Mouse (Mus musculus) intestine, embryonic 16.5 days (tissue): ENCODE measurements around the gene Zcchc8. TPM values are rescaled to one million over a fixed set of nuclear protein-coding genes. Genes with fewer than 3 reads are reported as not detected.
"Not testable (repeated sequence)": the region's sequence is repeated elsewhere in the genome, so short reads cannot be mapped to it uniquely, and the experiment has no call there.

Experiments
- ATAC-seq: fragments of 200-750 bp; cut with Nextera tagmentation; 2 replicates; pipeline ENCODE4 v1.8.0; 2017; ENCODE audit warnings: moderate TSS enrichment, moderate library complexity
- H3K27ac ChIP-seq: fragments of 300-500 bp; sonication (generic); 2 replicates; pipeline ENCODE4 v1.5.1; 2014; ENCODE audit warnings: mild to moderate bottlenecking, low read length
- H3K27me3 ChIP-seq: fragments of 300-500 bp; sonication (generic); replicated peaks from 2 replicates; pipeline ENCODE4 v1.6.1; 2014; ENCODE audit warnings: low read length, control low read depth, mixed read lengths; ENCODE audit not compliant: control insufficient read depth, insufficient read depth
- H3K36me3 ChIP-seq: fragments of 300-500 bp; sonication (generic); 2 replicates; pipeline ENCODE4 v1.6.1; 2014; ENCODE audit warnings: low read length, control low read depth; ENCODE audit not compliant: control insufficient read depth, insufficient read depth
- H3K4me1 ChIP-seq: fragments of 300-500 bp; sonication (generic); 2 replicates; pipeline ENCODE4 v1.6.1; 2014; ENCODE audit warnings: low read length, control low read depth, mixed read lengths; ENCODE audit not compliant: control insufficient read depth, insufficient read depth
- H3K4me2 ChIP-seq: fragments of 300-500 bp; sonication (generic); 2 replicates; pipeline ENCODE4 v1.6.1; 2014; ENCODE audit warnings: low read depth, low read length, control low read depth
- H3K4me3 ChIP-seq: fragments of 300-500 bp; sonication (generic); 2 replicates; pipeline ENCODE4 v1.5.1; 2014; ENCODE audit warnings: mild to moderate bottlenecking, low read length
- H3K9ac ChIP-seq: fragments of 300-500 bp; sonication (generic); 2 replicates; pipeline ENCODE4 v1.6.1; 2014; ENCODE audit warnings: low read depth, low read length
- H3K9me3 ChIP-seq: fragments of 300-500 bp; sonication (generic); 2 replicates; pipeline ENCODE4 v1.6.1; 2016; ENCODE audit warnings: low read length, control low read depth; ENCODE audit not compliant: control insufficient read depth
- WGBS: fragments of 180-500 bp; shearing (Covaris S2); extraction: QIAGEN DNeasy Blood & Tissue Kit; methylation state at CpG from one replicate; pipeline ENCODE4 v1.1.7; 2014; 5-methylcytosine and 5-hydroxymethylcytosine counted together
- polyA plus RNA-seq: library from polyadenylated mRNA; unstranded; fragments of >200 nt; fragmentation: Nextera tagmentation; extraction: Ambion mirVana; gene quantifications from 2 replicates; pipeline ENCODE4 v1.2.1, GENCODE M21; 2015

Zcchc8 gene
- polyA plus RNA-seq, 1 experiment from 2014 or later: 54.8 TPM

DNA sequence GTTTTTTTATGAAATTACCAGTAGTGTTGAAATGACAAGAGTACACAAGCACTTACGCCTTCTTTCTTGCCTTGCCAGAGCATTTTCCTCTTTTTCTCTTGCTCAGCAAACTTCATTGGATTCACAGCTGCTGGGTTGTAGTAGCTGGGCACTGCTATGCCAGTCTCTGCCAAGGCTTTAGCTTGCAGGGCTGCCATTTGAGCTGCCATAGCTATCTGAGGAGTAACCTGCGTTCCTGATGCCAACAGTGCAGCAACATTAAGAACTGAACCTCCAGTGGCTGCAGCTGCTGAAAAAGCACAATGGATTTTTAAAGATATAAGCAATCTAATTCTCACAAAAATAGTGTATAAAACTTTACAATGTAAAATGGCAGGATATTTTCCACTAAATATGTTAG is 10.1 kb upstream of the Zcchc8 start:
- Histone ChIP-seq H3K4me3 (no peak overlapping the region), H3K36me3 (peaks cover 6% of the 10 kb centered on the region; the same call in 1 of the 2 replicates)
- no peak for ATAC-seq

DNA sequence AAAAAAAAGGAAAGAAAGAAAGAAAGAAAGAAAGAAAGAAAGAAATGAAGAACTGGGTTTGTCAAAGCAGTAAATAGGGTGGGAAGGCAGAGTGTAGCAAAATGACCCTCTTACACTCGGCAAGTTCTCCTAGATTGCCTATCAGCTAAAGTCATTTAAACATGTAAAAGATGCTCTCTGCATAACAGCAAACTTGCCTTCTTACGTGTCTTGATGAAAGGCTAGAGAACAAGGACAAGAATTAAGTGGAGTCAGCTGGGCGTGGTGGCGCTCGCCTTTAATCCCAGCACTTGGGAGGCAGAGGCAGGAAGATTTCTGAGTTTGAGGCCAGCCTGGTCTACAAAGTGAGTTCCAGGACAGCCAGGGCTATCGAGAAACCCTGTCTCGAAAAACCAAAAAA is 2.9 kb upstream of the Zcchc8 start:
- ATAC-seq, H3K36me3 ChIP-seq: not testable (repeated sequence)

More for the DNA sequence above, 10.1 kb upstream of the Zcchc8 start:
- Histone ChIP-seq H3K4me1 (no peaks in the 10 kb centered on the region), H3K9ac (no peak overlapping the region), H3K4me2 (no peak overlapping the region), H3K9me3 (no peaks in the 10 kb centered on the region), H3K27ac (no peak overlapping the region), H3K27me3 (no peaks in the 10 kb centered on the region)
- 95% methylated on average over 2 of the region's 2 CpGs for WGBS

DNA sequence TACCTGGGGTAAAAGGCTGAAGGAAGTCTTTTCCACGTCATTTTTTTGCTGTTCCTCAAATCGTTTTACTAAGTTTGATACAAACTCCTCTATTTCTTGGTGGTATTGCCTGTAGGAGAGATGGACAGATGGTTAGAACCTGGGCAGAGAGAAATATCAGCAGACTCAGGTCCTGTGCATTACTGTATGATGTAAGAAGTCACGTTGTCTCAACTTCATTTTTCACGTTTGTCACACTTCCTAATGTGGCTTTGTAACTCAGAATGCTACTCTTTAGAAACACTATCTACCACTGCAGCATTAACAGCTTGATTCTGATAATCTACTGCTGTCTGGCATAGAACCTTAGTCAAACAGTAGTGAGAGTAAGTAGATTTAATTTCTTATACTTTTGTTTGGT is 6.3 kb downstream of the Zcchc8 start:
- Histone ChIP-seq H3K4me3 (no peak overlapping the region), H3K27me3 (no peaks in the 10 kb centered on the region), H3K36me3 (peaks cover 27% of the 10 kb centered on the region), H3K27ac (no peak overlapping the region), H3K9me3 (no peaks in the 10 kb centered on the region), H3K4me2 (no peak overlapping the region), H3K9ac (no peak overlapping the region), H3K4me1 (peaks cover 9% of the 10 kb centered on the region)
- 88% methylated on average over 4 of the region's 4 CpGs for WGBS
- no peak for ATAC-seq

More for the DNA sequence above, 2.9 kb upstream of the Zcchc8 start:
- not testable (repeated sequence) for H3K9me3 ChIP-seq, H3K4me2 ChIP-seq, H3K27me3 ChIP-seq, H3K9ac ChIP-seq, H3K4me3 ChIP-seq, H3K27ac ChIP-seq, H3K4me1 ChIP-seq
- 90% methylated on average over 7 of the region's 7 CpGs for WGBS

DNA sequence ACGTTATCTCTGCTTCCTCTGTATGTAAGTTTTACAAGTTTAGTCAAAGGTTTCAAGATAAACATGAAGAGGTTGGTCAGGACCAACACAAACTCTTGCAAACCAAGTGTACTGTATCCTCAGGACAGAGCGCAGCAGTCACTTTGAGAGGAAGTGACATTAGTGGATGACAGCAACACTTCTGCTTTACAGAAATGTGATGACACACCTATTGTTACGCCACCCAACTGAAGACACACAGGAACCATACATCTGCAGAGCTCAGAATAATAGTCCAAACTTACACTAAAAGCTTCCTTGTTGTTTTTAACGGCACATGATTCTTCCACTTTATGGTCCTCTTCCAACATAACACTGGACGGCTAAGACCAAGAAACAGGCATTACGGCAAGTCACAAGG is 7.1 kb downstream of the Zcchc8 start:
- ATAC-seq: no peak
- Histone ChIP-seq H3K9ac (no peak overlapping the region), H3K36me3 (peaks cover 27% of the 10 kb centered on the region), H3K27ac (no peak overlapping the region), H3K27me3 (no peaks in the 10 kb centered on the region), H3K4me3 (no peak overlapping the region), H3K4me2 (no peak overlapping the region), H3K9me3 (no peaks in the 10 kb centered on the region), H3K4me1 (peaks cover 6% of the 10 kb centered on the region)
- 92% methylated on average over 6 of the region's 6 CpGs for WGBS

DNA sequence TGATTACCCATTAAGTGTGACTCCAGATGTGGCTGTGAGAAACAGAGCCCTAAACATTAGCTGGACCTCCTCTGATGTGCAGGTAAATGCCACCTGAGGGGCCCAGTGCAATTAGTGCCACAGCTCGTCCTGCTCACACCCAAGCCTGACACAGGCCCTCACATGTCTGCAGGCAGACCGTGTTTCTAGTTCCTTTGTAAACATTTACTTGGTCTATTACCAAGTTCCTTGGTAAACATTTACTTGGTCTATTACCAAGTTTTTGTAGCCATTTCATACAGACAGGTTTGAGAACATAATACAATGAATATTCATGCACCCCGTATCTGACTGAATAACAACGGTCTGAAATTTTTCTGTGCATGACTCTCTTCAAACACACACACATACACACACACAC is 11.3 kb downstream of the Zcchc8 start:
- Histone ChIP-seq H3K27ac (no peak overlapping the region), H3K4me1 (no peaks in the 10 kb centered on the region), H3K36me3 (peaks cover 43% of the 10 kb centered on the region), H3K9me3 (no peaks in the 10 kb centered on the region), H3K4me2 (no peak overlapping the region), H3K27me3 (no peaks in the 10 kb centered on the region), H3K9ac (no peak overlapping the region), H3K4me3 (no peak overlapping the region)
- 56% methylated on average over 4 of the region's 4 CpGs for WGBS
- ATAC-seq: no peak

DNA sequence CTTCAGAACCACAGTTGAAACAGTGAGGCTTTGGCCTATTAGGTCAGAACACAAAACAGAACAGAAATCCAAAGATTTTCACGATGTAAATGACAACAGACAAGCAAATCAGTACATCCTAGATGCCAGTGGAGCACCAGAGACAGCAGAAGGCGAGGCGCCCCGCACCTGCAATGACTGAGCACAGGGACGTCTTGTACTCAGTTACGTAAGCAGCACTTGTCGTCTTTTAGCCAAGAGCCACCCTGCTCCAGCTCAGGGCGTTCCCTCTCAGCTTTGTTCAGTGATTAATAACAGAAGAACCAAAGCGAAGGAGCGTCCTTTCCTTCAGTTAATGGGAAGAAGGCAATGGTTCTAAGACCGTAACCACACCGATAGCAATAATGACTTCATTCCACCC is 12.3 kb downstream of the Zcchc8 start:
- 90% methylated on average over 12 of the region's 12 CpGs for WGBS
- Histone ChIP-seq H3K9ac (no peak overlapping the region), H3K4me3 (no peak overlapping the region), H3K27ac (no peak overlapping the region), H3K4me1 (no peaks in the 10 kb centered on the region), H3K36me3 (peaks cover 45% of the 10 kb centered on the region), H3K9me3 (no peaks in the 10 kb centered on the region), H3K27me3 (no peaks in the 10 kb centered on the region), H3K4me2 (no peak overlapping the region)
- no peak for ATAC-seq

DNA sequence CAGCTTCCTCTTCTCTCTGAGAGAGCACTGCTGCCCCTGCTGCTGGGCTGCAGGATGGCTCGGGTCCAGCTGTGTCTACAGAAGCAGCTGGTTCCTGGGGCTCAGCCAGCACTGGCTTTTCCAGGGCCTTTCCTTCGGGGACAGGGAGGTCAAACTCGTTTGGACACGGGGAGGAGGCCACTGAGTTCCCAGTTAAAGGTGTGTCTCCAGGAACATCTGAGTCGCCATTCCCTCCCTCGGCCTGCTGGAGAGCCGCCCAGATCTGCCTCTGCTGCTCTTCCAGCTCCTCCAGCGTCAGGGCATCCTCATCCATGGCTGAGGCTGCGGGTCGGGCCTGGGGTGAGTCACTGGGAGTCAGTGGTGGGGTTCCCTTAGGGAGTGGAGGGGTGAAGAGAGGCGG is 20.3 kb downstream of the Zcchc8 start:
- H3K27me3 ChIP-seq: no peaks in the 10 kb centered on the region
- no peak overlapping the region for H3K27ac ChIP-seq
- no peak overlapping the region for H3K4me3 ChIP-seq
- WGBS: 61% methylated on average over 11 of the region's 11 CpGs
- no peaks in the 10 kb centered on the region for H3K4me1 ChIP-seq
- no peaks in the 10 kb centered on the region for H3K9me3 ChIP-seq
- H3K4me2 ChIP-seq: no peak overlapping the region
- ATAC-seq: no peak
- H3K9ac ChIP-seq: no peak overlapping the region
- peaks cover 25% of the 10 kb centered on the region for H3K36me3 ChIP-seq

DNA sequence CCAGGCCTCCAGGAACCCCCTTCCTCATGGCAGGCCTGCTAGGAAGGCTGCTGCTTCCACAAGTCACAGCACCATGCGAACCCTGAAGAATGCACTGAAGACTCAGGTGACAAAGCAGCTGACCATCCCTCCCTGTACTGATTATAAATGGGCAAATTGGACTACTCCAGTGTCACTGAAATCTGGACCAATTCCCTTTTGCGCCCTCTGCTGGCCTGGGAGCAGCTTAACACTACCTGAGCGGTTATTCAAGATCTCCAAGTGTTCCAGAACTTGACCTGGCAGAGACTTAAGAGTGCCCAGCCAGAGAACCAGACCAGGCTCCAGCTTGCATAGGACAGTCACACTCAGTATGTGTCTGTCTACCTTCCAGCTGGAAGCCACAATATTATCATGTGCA is 21.7 kb downstream of the Zcchc8 start:
- Histone ChIP-seq H3K4me1 (no peaks in the 10 kb centered on the region), H3K9me3 (no peaks in the 10 kb centered on the region), H3K4me3 (no peak overlapping the region), H3K4me2 (no peak overlapping the region), H3K36me3 (peaks cover 20% of the 10 kb centered on the region), H3K27me3 (no peaks in the 10 kb centered on the region), H3K27ac (no peak overlapping the region), H3K9ac (no peak overlapping the region)
- no peak for ATAC-seq
- WGBS: 29% methylated on average over 3 of the region's 3 CpGs

DNA sequence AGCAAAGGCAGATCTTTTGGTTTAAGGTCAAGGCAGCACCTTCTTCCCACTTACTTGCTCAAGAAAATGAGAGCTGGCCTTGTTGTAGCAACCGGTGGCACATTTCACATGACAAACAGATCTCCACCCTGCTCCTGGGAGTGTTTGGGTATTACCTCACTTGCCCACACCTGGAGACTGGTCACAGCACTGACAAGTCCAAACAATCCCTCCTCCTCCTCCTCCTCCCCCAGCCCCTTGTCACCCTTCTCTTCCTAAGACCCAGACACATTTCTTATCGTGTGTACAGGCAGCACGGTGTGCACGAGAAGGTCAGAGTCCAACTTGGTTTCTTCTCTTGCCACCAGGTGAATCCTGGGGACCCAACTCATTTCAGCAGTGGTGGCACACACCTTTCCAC is 23.9 kb downstream of the Zcchc8 start:
- peak; percentile 84 for ATAC-seq
- Histone ChIP-seq H3K4me1 (no peaks in the 10 kb centered on the region), H3K4me3 (no peak overlapping the region), H3K36me3 (peaks cover 4% of the 10 kb centered on the region; the same call in 1 of the 2 replicates), H3K9me3 (no peaks in the 10 kb centered on the region), H3K27me3 (no peaks in the 10 kb centered on the region), H3K27ac (peak overlapping the region; percentile 55), H3K9ac (no peak overlapping the region), H3K4me2 (no peak overlapping the region)
- 59% methylated on average over 4 of the region's 4 CpGs for WGBS

DNA sequence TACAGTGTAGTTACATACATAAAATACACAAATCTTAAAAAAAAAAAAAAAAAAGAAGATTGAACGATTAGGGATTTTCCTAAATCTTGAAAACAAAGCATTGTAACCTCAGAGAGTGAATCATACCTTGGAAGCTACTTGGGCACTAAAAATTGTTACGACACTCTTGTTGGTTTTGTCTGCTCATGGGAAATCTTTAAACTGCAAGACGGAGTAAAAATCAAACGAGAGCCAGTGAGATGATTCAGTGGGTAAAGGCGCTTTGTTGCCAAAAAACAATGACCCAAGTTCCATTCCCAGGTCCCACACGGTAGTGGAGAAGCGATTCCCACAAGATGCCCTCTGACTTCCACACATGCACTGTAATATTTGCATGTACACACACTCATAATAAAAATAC is 24.7 kb downstream of the Zcchc8 start:
- Histone ChIP-seq H3K27me3 (no peaks in the 10 kb centered on the region), H3K4me1 (no peaks in the 10 kb centered on the region), H3K27ac (no peak overlapping the region), H3K4me2 (no peak overlapping the region), H3K4me3 (no peak overlapping the region), H3K9ac (no peak overlapping the region), H3K9me3 (no peaks in the 10 kb centered on the region), H3K36me3 (peaks cover 4% of the 10 kb centered on the region; the same call in 1 of the 2 replicates)
- no peak for ATAC-seq
- WGBS: 88% methylated on average over 7 of the region's 7 CpGs
